Mouse (Mus musculus) kidney, adult 2 months (tissue): ENCODE measurements around the gene Frem2. TPM values are rescaled to one million over a fixed set of nuclear protein-coding genes. Genes with fewer than 3 reads are reported as not detected.

Experiments
- DNase-seq: peaks from one replicate; pipeline ENCODE4 v3.0.0; 2021
- H3K27ac ChIP-seq: fragments of 200-500 bp; 2 replicates; pipeline ENCODE4 v1.5.1; 2012; ENCODE audit warnings: low read depth, low read length, control low read depth, inconsistent platforms; ENCODE audit not compliant: insufficient read depth
- H3K27me3 ChIP-seq: fragments of 200-500 bp; replicated peaks from 2 replicates; pipeline ENCODE4 v1.6.1; 2012; ENCODE audit warnings: mild to moderate bottlenecking, moderate library complexity, low read length, inconsistent platforms; ENCODE audit not compliant: control insufficient read depth, insufficient read depth
- H3K36me3 ChIP-seq: fragments of 200-500 bp; 2 replicates; pipeline ENCODE4 v1.6.1; 2012; ENCODE audit warnings: mild to moderate bottlenecking, moderate library complexity, low read length, inconsistent platforms; ENCODE audit not compliant: control insufficient read depth, insufficient read depth
- H3K4me1 ChIP-seq: fragments of 200-500 bp; 2 replicates; pipeline ENCODE4 v1.6.1; 2011; ENCODE audit warnings: low read length; ENCODE audit not compliant: control insufficient read depth, insufficient read depth
- H3K4me3 ChIP-seq: fragments of 200-500 bp; 2 replicates; pipeline ENCODE4 v1.5.1; 2011; ENCODE audit warnings: mild to moderate bottlenecking, low read depth, low read length, control low read depth; ENCODE audit not compliant: insufficient read depth
- CTCF ChIP-seq: fragments of 200-500 bp; conservative IDR thresholded peaks from 2 replicates; pipeline ENCODE4 v1.5.1; 2011; ENCODE audit warnings: low read depth, mild to moderate bottlenecking, control low read depth, low read length, moderate library complexity, mixed read lengths; ENCODE audit not compliant: insufficient read depth, insufficient read length
- POLR2A ChIP-seq: fragments of 200-500 bp; IDR thresholded peaks from one replicate; pipeline ENCODE4 v1.6.1; 2011; ENCODE audit warnings: low read depth, low read length, control low read depth
- WGBS: fragments of 180-500 bp; shearing (Covaris S2); methylation state at CpG from one replicate; pipeline ENCODE4 v1.1.7; 2018; 5-methylcytosine and 5-hydroxymethylcytosine counted together
- polyA plus RNA-seq: library from polyadenylated mRNA; depleted of rRNA; stranded (reverse); fragments of >200 nt; gene quantifications from 2 replicates; pipeline ENCODE4 v1.2.3, GENCODE M21; 2012

Gene Frem2
- polyA plus RNA-seq, 1 experiment: 4.3 TPM

DNA sequence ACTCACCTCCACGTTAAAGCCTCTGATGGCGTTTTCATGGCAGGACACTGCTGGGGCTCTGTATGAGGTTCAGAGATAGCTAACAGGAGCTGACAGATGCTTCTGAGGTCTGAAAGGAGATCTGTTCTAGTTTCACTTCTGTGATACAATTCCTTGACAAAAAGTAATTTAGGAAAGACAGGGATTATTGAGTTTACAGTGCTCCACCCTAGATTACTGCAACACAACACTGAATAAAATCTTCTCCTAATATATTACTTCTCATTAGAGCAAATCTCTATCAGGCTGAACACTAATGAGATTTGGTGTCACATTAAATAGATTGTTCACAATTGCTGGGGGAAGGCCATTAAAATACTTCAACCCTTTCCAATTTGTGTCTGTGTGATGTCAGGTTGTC lies 23.7 kb upstream of the Frem2 start:
- TF ChIP-seq CTCF (no peak), POLR2A (no peak)
- H3K36me3 ChIP-seq: no peaks in the 10 kb centered on the region
- H3K27ac ChIP-seq: no peak overlapping the region
- no peak overlapping the region for H3K4me3 ChIP-seq
- 69% methylated on average over 2 of the region's 2 CpGs for WGBS
- no peak for DNase-seq
- no peaks in the 10 kb centered on the region for H3K27me3 ChIP-seq
- no peaks in the 10 kb centered on the region for H3K4me1 ChIP-seq

DNA sequence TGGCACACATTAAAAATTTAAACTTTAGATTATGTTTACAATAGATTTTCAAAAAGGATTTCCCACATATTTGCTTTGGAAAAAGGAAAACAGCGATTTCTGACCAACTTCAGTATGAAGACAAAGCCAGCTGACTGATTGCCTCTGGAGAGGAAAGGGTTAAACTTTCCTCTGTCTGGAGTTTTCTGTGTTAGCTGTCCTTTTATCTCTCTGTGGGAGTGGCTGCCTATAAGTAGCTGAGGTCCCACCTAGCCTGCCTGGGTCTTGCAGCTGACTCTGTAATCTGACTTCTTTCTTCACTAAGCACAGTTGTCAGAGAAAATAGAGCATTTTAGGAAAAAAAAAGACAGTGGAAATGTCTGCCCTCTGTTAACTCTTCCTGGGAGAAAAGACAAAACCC lies 17.1 kb upstream of the Frem2 start:
- WGBS: 42% methylated on average over 1 of the region's 1 CpGs
- H3K4me1 ChIP-seq: no peaks in the 10 kb centered on the region
- TF ChIP-seq CTCF: no peak
- no peak for TF ChIP-seq POLR2A
- no peak overlapping the region for H3K4me3 ChIP-seq
- H3K36me3 ChIP-seq: no peaks in the 10 kb centered on the region
- H3K27ac ChIP-seq: no peak overlapping the region
- no peaks in the 10 kb centered on the region for H3K27me3 ChIP-seq
- DNase-seq: no peak

DNA sequence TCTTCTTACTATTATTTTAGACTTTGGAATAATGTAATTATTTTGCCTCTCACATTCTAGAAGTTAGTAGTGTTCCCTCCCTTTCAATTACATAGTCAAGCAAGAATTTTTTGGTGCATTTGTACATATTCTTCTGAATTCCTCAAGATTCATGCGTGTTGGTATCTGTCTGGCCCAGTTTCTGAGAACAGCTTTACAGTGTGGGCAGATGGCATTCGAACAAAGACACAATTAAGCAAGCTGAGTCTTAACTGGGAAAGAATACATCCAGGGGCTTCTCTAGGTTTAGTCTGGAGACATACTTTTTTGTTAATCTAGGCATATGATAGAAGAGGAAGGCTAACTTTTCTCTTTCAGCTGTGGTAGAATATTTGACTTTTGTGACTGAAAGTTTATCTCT lies 12.6 kb upstream of the Frem2 start:
- DNase-seq: no peak
- no peak overlapping the region for H3K27ac ChIP-seq
- no peaks in the 10 kb centered on the region for H3K36me3 ChIP-seq
- no peaks in the 10 kb centered on the region for H3K4me1 ChIP-seq
- no peaks in the 10 kb centered on the region for H3K27me3 ChIP-seq
- TF ChIP-seq CTCF (no peak), POLR2A (no peak)
- H3K4me3 ChIP-seq: no peak overlapping the region
- 90% methylated on average over 2 of the region's 2 CpGs for WGBS

DNA sequence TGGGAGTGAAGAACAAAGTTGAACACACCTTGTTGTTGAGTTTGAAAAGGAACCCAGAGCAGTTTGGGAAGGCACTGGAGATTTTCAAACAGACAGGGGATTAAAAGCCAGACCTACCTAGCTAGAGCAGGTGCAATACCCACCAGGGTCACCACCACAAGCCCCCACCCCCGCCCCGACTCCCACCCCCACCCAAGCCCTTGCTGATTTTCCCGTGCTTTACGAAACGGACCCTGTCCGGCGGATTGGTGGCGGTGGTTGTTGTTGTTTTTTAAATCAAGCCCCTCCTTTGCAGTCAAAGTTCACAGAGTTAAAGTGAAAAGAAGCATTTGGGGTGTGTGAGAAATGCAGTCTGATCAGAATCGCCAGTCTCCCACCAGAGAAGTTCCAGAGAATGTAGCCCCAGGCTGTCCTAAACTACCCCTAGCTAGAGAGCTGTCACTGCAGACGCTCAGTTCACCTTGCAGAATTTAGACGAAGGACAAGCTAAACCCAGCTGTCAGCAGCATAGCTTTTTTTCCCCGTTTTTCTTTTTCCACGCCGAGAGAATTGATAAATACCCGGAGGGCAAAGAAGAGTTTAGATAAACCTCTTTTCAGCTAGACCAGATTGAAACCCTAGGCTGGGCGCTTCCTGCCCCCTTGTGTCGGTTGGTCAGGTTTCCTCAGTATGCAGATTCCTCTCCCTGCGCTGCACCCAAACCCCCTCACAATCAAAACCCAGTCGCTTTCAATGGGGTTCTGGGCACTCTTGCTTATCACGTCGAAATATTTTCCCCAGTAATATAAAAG lies 784 bp upstream of the Frem2 start:
- peak overlapping the region; percentile 46; the same call in 1 of the 2 replicates for H3K27ac ChIP-seq
- WGBS: 3% methylated on average over 21 of the region's 21 CpGs
- H3K36me3 ChIP-seq: no peaks in the 10 kb centered on the region
- TF ChIP-seq CTCF (no peak; the same call in 1 of the 2 replicates), POLR2A (no peak)
- no peaks in the 10 kb centered on the region for H3K27me3 ChIP-seq
- no peaks in the 10 kb centered on the region for H3K4me1 ChIP-seq
- peak; percentile 45 for DNase-seq
- H3K4me3 ChIP-seq: peak overlapping the region; percentile 76

DNA sequence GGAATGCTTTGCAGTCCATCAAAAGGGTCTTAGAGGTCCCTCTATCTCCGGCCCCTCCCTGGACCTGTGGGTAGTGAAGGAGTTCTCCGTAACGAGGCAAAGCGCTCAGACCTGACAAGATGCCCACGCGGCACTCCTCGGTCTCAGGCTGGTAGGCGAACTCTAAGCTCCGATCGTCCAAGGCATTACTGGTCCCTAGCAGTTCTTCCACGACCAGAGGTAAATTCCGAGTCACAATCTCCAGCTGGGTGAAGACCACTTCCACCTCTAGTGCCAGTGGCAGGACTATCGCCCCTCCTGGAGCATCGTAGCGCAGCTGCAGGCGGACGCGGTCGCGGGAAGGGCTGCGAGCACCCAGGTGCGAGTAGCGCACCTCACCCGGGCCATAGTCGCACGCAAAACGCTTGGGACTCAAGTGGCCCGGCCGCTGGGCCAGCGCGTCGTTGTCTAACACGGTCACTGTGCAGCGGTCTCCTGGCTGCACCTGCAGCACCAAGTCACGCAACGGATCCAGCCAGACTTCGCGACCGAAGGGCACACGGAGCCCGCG lies 752 bp downstream of the Frem2 start:
- Histone ChIP-seq H3K4me1 (no peaks in the 10 kb centered on the region), H3K27me3 (no peaks in the 10 kb centered on the region), H3K4me3 (peak overlapping the region; percentile 76), H3K36me3 (no peaks in the 10 kb centered on the region), H3K27ac (no peak overlapping the region)
- peak; percentile 8 for DNase-seq
- TF ChIP-seq CTCF: no peak
- TF ChIP-seq POLR2A: no peak
- under 1% methylated on average over 42 of the region's 42 CpGs for WGBS

DNA sequence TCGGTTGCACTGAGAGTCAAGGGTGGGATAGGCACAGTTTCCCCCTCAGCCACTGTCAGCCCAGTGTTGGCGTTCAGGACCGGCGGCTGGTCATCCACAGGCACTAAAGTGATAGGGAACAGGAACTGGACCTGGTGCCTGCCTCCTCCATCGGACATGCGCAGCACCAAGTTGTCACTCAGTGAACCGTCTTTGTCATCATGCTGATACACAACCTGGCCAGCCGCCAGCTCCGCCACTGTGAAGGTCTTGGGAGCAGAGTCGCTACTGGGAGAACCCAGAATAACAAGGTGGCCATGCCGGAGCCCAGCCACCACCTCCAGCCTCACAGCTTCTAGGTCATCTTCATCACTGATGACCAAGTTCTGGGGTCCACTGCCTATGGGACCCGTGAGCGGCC lies 1.8 kb downstream of the Frem2 start:
- no peak for TF ChIP-seq CTCF
- no peak for TF ChIP-seq POLR2A
- Histone ChIP-seq H3K4me1 (no peaks in the 10 kb centered on the region), H3K36me3 (no peaks in the 10 kb centered on the region), H3K27ac (no peak overlapping the region), H3K4me3 (no peak overlapping the region), H3K27me3 (no peaks in the 10 kb centered on the region)
- 86% methylated on average over 13 of the region's 13 CpGs for WGBS
- no peak for DNase-seq

DNA sequence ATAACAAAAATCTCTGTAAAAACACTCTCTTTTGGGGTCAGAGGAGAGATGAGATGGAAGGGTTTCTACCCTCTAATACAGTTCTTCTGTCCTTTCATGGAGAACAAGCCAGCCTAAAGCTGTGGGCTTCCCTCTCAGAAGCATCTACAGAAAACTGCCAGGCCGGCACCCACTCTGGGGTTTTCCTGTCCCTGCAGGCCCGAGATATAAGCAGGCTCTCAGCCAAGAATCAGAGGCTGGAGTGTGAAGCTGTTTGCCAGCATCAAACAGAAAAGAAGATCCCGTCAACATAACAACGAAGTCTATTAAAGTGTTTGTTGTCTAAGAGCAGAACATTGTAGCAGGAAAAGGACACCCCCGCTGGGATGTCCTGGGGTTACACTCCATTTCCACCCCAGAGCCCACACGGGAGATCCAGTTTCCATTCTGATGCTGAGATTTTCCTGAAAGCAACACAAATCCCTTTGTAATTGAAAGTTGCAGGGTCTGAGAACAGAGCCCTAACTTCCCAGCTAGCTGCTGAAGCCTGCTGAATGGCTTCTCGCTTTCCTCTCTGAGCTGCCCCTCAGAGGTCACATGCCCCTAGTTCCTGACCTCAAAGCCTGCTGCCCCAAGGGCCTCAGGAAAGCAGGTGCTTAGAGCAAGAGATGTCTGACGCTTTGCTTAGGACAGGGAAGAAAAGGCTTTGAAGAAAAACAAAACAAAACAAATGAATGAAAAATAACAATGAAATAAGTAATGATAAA lies 7.0 kb downstream of the Frem2 start:
- 0 out of 2 replicates have a peak, but pooled peaks cover 2% of the 10 kb centered on the region for H3K4me1 ChIP-seq
- H3K27me3 ChIP-seq: no peaks in the 10 kb centered on the region
- H3K27ac ChIP-seq: no peak overlapping the region
- no peak for DNase-seq
- H3K4me3 ChIP-seq: no peak overlapping the region
- H3K36me3 ChIP-seq: no peaks in the 10 kb centered on the region
- 19% methylated on average over 8 of the region's 8 CpGs for WGBS
- TF ChIP-seq POLR2A (no peak), CTCF (no peak)
